Mouse (Mus musculus) small intestine, adult 2 months (tissue): ENCODE measurements around the gene Ablim1. TPM values are rescaled to one million over a fixed set of nuclear protein-coding genes. Genes with fewer than 3 reads are reported as not detected.

Experiments
- H3K27ac ChIP-seq: fragments of 200-500 bp; 2 replicates; pipeline ENCODE4 v1.5.1; 2012; ENCODE audit warnings: low read depth, low read length, control low read depth, inconsistent platforms; ENCODE audit not compliant: insufficient read depth
- H3K27me3 ChIP-seq: fragments of 200-500 bp; 2 replicates; pipeline ENCODE4 v1.6.1; 2012; ENCODE audit warnings: mild to moderate bottlenecking, moderate library complexity, low read length, inconsistent platforms; ENCODE audit not compliant: control insufficient read depth, insufficient read depth
- H3K36me3 ChIP-seq: fragments of 200-500 bp; 2 replicates; pipeline ENCODE4 v1.6.1; 2012; ENCODE audit warnings: mild to moderate bottlenecking, low read length, control low read depth, inconsistent platforms; ENCODE audit not compliant: control insufficient read depth, insufficient read depth
- H3K4me1 ChIP-seq: fragments of 200-500 bp; 2 replicates; pipeline ENCODE4 v1.6.1; 2012; ENCODE audit warnings: low read length, inconsistent platforms, mixed read lengths; ENCODE audit not compliant: control insufficient read depth, insufficient read depth, insufficient read length
- H3K4me3 ChIP-seq: fragments of 200-500 bp; 2 replicates; pipeline ENCODE4 v1.5.1; 2012; ENCODE audit warnings: low read depth, mild to moderate bottlenecking, control low read depth, inconsistent platforms, low read length, moderate library complexity
- CTCF ChIP-seq: fragments of 200-500 bp; IDR thresholded peaks from 2 replicates; pipeline ENCODE4 v1.5.1; 2012; ENCODE audit warnings: low read depth, mild to moderate bottlenecking, control low read depth, inconsistent platforms, low read length, moderate library complexity, mixed read lengths; ENCODE audit not compliant: insufficient replicate concordance, insufficient read length; ENCODE audit errors: extremely low read depth
- POLR2A ChIP-seq: fragments of 200-500 bp; IDR thresholded peaks from 2 replicates; pipeline ENCODE4 v1.6.1; 2012; ENCODE audit warnings: low read depth, mild to moderate bottlenecking, control low read depth, inconsistent platforms, low read length, moderate library complexity
- WGBS: fragments of 180-500 bp; shearing (Covaris S2); methylation state at CpG from one replicate; pipeline ENCODE4 v1.1.7; 2018; 5-methylcytosine and 5-hydroxymethylcytosine counted together
- polyA plus RNA-seq: library from polyadenylated mRNA; depleted of rRNA; stranded (reverse); fragments of >200 nt; gene quantifications from 2 replicates; pipeline ENCODE4 v1.2.3, GENCODE M21; 2012

Ablim1 gene
- polyA plus RNA-seq, 1 experiment: 47.2 TPM

DNA sequence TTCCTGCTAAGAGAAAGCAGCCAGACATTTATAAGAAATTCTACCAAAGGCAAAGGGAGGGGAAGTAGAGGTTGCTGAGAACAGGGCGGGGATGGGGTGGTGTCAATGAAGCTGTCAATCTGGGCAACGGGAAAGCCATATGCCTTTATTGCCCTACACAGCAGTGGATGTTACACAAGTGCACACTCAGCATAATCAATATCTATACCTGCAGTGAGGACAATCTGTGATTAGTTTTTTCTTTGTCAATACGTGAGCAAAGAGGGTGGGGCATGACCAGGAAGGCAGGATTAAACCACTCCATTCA lies 221.1 kb downstream of the Ablim1 start:
- no peak overlapping the region for H3K27ac ChIP-seq
- H3K27me3 ChIP-seq: no peaks in the 10 kb centered on the region
- no peak overlapping the region for H3K4me3 ChIP-seq
- no peaks in the 10 kb centered on the region for H3K36me3 ChIP-seq
- WGBS: 26% methylated on average over 3 of the region's 3 CpGs
- H3K4me1 ChIP-seq: peaks cover 9% of the 10 kb centered on the region; the same call in 1 of the 2 replicates
- no peak for TF ChIP-seq POLR2A
- TF ChIP-seq CTCF: no peak

GRCm38 (mm10) chr19:57092958-57093697 lies 221.6 kb downstream of the Ablim1 start:
- Histone ChIP-seq H3K36me3 (no peaks in the 10 kb centered on the region), H3K4me3 (no peak overlapping the region), H3K4me1 (peaks cover 9% of the 10 kb centered on the region; the same call in 1 of the 2 replicates), H3K27ac (no peak overlapping the region), H3K27me3 (no peaks in the 10 kb centered on the region)
- 88% methylated on average over 5 of the region's 5 CpGs for WGBS
- no peak for TF ChIP-seq POLR2A

DNA sequence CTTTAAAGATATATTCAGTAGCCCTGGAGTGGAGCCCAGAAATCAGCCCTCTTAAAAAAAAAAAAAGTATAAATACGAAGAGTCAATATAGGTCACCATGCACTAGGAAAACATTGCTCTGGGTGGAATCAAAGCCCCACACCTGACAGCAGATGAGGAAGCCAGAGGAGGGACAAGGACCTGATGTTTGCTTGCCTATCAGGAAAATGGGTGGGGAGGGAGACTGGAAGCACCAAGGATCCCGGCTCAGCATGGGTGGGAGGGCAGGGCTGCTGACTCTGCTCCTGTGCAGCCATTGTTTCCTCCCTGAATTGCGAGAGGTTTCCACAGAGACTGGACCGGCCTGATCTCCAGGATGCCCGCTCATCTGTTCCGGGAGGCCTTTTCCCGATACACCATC lies 223.4 kb downstream of the Ablim1 start:
- Histone ChIP-seq H3K4me1 (peaks cover 7% of the 10 kb centered on the region; the same call in 1 of the 2 replicates), H3K4me3 (no peak overlapping the region), H3K27ac (no peak overlapping the region), H3K27me3 (no peaks in the 10 kb centered on the region), H3K36me3 (no peaks in the 10 kb centered on the region)
- TF ChIP-seq POLR2A (no peak), CTCF (no peak)
- 31% methylated on average over 7 of the region's 7 CpGs for WGBS

DNA sequence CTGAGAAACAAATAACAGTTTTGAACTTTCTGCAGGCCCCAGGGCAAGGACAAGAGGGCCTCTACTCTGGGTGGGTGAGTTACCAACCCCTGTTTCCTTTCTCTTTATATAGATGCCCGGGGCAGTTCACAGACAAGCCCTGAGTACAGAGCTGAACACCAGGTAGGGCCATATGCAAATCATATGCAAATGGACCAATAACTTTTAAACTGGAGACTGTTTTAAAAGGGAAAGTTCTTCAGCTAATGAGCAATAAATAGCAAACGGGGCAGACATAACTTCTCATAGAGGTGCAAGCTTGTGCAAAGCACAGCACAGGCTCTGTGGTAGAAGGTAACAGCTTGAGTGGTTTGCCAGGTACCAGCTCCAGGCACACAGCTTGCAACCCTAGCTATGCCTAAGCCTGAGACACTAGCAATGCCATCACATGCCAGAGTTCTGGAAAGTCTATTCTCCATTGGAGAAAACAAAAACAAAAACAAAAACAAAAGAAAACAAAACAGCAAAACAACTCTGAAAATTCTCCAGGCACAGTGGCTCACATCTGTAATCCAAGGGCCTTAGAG lies 225.8 kb downstream of the Ablim1 start:
- no peak overlapping the region for H3K4me3 ChIP-seq
- no peaks in the 10 kb centered on the region for H3K36me3 ChIP-seq
- WGBS: 64% methylated on average over 2 of the region's 2 CpGs
- H3K27me3 ChIP-seq: no peaks in the 10 kb centered on the region
- peaks cover 5% of the 10 kb centered on the region; the same call in 1 of the 2 replicates for H3K4me1 ChIP-seq
- H3K27ac ChIP-seq: no peak overlapping the region
- no peak for TF ChIP-seq CTCF
- no peak for TF ChIP-seq POLR2A

GRCm38 (mm10) chr19:57084520-57085166 lies 230.1 kb downstream of the Ablim1 start:
- TF ChIP-seq POLR2A (no peak), CTCF (no peak)
- Histone ChIP-seq H3K27ac (no peak overlapping the region), H3K4me1 (peaks cover 3% of the 10 kb centered on the region; the same call in 1 of the 2 replicates), H3K4me3 (no peak overlapping the region), H3K36me3 (peaks cover 7% of the 10 kb centered on the region; the same call in 1 of the 2 replicates), H3K27me3 (no peaks in the 10 kb centered on the region)
- 89% methylated on average over 5 of the region's 5 CpGs for WGBS

DNA sequence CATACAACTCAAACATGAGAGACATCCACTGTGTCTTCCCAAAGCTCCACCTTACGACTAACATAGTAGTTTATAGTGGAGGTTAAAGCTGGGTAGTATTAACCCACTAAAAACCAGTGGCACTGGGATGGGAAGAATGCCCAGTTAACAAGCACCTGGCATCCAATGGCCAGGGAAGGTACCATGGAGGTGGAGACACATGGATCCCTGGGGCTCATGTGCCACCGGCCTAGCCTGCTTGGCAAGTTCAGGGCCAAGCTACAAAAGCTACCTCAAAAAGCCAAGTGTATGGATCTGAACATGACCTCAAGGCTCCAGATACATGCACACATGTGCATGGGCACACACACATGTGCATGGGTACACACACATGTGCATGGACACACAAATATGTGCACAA lies 230.8 kb downstream of the Ablim1 start:
- H3K27me3 ChIP-seq: no peaks in the 10 kb centered on the region
- 93% methylated on average over 2 of the region's 2 CpGs for WGBS
- no peak overlapping the region for H3K4me3 ChIP-seq
- H3K36me3 ChIP-seq: peaks cover 7% of the 10 kb centered on the region; the same call in 1 of the 2 replicates
- H3K4me1 ChIP-seq: peaks cover 9% of the 10 kb centered on the region; the same call in 1 of the 2 replicates
- no peak overlapping the region for H3K27ac ChIP-seq
- TF ChIP-seq CTCF: no peak
- no peak for TF ChIP-seq POLR2A

DNA sequence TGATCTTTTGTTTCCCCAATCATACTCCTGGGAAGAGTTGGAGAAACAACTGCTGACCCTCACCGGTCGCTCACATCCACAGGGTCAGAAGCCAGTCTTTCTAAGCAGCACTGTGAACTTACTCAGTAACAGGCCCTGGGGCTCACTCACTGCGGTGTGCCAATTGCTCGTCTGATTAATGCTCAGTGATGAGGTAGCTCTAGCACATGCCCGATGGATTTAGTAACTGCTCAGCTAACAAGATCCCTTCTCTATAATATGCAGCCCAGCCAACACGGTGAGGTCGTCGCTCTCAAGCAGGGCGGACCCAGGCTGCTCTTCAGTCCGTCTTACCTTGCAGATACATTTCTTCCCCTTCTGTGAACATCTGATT lies 231.6 kb downstream of the Ablim1 start:
- peaks cover 11% of the 10 kb centered on the region; the same call in 1 of the 2 replicates for H3K4me1 ChIP-seq
- TF ChIP-seq POLR2A (no peak), CTCF (no peak)
- H3K4me3 ChIP-seq: no peak overlapping the region
- H3K27me3 ChIP-seq: no peaks in the 10 kb centered on the region
- no peak overlapping the region for H3K27ac ChIP-seq
- peaks cover 7% of the 10 kb centered on the region; the same call in 1 of the 2 replicates for H3K36me3 ChIP-seq
- 91% methylated on average over 10 of the region's 10 CpGs for WGBS
